In the genomic region with DNA sequence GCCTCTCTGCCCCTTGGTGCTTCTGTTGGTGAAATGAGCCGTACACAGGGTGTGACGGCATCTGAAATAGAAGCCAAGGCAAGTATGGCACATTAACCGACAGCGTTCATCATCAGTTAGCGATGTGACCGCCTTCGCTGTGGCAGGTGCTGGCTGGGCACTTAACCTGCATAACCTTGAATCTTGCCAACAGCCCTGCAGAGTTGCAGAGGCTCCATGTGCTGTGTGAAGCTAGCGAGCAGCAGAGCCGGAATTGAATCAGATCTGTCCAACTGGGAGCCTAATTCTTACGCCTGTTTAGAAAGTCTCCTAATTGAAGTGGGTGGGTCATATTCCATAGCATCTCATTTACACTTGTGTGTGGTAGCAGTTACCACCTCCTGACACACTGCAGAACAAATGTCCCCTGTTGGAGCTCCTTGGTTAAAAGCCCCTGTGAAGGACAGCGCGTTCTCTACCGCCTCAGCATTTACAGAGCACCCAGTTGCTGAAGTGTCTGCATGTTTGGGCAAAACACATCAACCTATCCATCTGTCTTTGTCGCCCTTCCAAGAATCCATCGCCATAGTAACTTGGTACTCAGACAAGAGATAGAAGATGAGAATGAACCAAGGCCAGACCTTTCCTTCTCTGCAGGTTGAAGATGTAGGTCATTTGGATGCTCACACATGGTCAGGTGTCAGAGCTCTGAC, we compare ENCODE assay signal across 11 mouse cellular contexts. TPM values are rescaled to one million over a fixed set of nuclear protein-coding genes. Genes with fewer than 3 reads are reported as not detected.
DNase-seq lines count a peak whose midpoint lies in the region; ATAC-seq lines count a peak whose summit lies in the region.
"Had no signal": no experiment of that assay in that cellular context is flagged by ENCODE, and none has a peak within 500 bp of the region (broad histone marks: within the 10 kb centered on the region; RNA-seq: fewer than 3 reads in every experiment).

No protein-coding gene starts in this region.

- no peak overlapping the region for H3K27ac ChIP-seq in intestine, embryonic 15.5 days

- no peak for ATAC-seq in intestine, embryonic 15.5 days

- H3K9ac ChIP-seq in intestine, embryonic 15.5 days, result no peak overlapping the region

- no peaks in the 10 kb centered on the region for H3K36me3 ChIP-seq in intestine, embryonic 15.5 days

- peak; percentile 68 to 79 for DNase-seq in frontal cortex, adult 2 months (ENCODE audit: extremely low spot score in 1 of 2, low spot score in 1 of 2)
- no peak for DNase-seq in frontal cortex, postnatal 10 days (ENCODE audit: low spot score in 2 of 2)
- peak; percentile 64 to 70 for DNase-seq in right cerebral cortex, adult 2 months (ENCODE audit: low spot score in 2 of 2)
- DNase-seq in right cerebral cortex, postnatal 4 days, result no peak
- DNase-seq in layer of hippocampus, adult 8-10 months (ENCODE audit: low spot score in 2 of 2), result peak; percentile 61 to 70
- peak; percentile 86 for DNase-seq in telencephalon, adult 2 months (ENCODE audit: low read depth, low spot score)
- DNase-seq in kidney, postnatal 14 days, result no peak
- DNase-seq: gastrocnemius, postnatal 10 days; lung, adult 18-20 months had no signal

- H3K9me3 ChIP-seq in intestine, embryonic 15.5 days, result no peaks in the 10 kb centered on the region

- no peaks in the 10 kb centered on the region for H3K4me1 ChIP-seq in intestine, embryonic 15.5 days (replicated peaks)

- H3K4me3 ChIP-seq in intestine, embryonic 15.5 days (replicated peaks), result no peak overlapping the region

- 87% methylated on average over 15 of the region's 15 CpGs for WGBS in intestine, embryonic 15.5 days

- no peaks in the 10 kb centered on the region for H3K27me3 ChIP-seq in intestine, embryonic 15.5 days (replicated peaks)

- H3K4me2 ChIP-seq in intestine, embryonic 15.5 days (replicated peaks), result no peak overlapping the region

RNA-seq across cellular contexts. Expression of a gene that starts 16.9 kb away (rescaled TPM):
- 0.86 and 1.6 TPM in 2 replicates for polyA plus RNA-seq in frontal cortex, adult 2 months (2012; rRNA removed)
- total RNA-seq in layer of hippocampus, adult 8-10 months (2022), result 1 to 10 TPM in 1 of 4 experiments, under 1 TPM in 3; 0.45 to 1.7 (median 0.72) TPM
- 0.05 TPM in 1 of 2 replicates, not detected in the other for polyA plus RNA-seq in intestine, embryonic 15.5 days (2015; fragmentation: Nextera tagmentation; extraction: Ambion mirVana)

RNA-seq across cellular contexts. Expression of a gene that starts 30.1 kb away (rescaled TPM):
- polyA plus RNA-seq in frontal cortex, adult 2 months (2012; rRNA removed), result not detected in 2 replicates
- not detected for total RNA-seq in layer of hippocampus, adult 8-10 months (2022)
- not detected in 2 replicates for polyA plus RNA-seq in intestine, embryonic 15.5 days (2015; fragmentation: Nextera tagmentation; extraction: Ambion mirVana)
- total RNA-seq: gastrocnemius, postnatal 10 days; layer of hippocampus, postnatal 10 days had no signal

Comparison
In these comparisons a context has a peak if more than half of its experiments do, and no peak if none do; other contexts are left out.
1. DNase-seq: peak in frontal cortex, adult 2 months (2 of 2), right cerebral cortex, adult 2 months (2 of 2), layer of hippocampus, adult 8-10 months (2 of 2) and telencephalon, adult 2 months (single experiment); none in frontal cortex, postnatal 10 days (0 of 2), right cerebral cortex, postnatal 4 days (single experiment) and kidney, postnatal 14 days (single experiment).